Mouse (Mus musculus): ENCODE measurements around the gene Gps2. TPM values are rescaled to one million over a fixed set of nuclear protein-coding genes. Genes with fewer than 3 reads are reported as not detected.

The Gps2 gene
- polyA plus RNA-seq, 1 experiment from 2014 or later, result 90.1 TPM

DNA sequence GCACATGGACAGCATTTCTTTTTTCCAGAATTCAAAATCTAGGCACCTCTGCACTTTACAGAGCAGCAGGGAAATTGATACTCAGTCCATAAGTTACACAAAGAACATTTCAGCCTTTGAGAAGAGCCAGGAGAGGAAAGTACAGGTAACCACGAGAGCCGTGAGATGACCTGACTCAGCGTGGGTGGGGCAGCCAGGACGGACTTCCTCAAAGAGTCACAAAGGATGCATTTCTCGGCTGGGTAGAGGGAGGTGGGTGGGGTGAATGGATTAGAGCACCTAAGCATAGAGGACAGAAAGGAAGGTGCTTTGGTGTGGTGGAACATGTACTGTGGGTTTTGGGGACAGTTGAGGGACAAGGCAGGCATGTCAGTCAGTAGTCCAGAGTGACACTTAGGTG is 48.2 kb downstream of the Gps2 start:
- H3K27ac ChIP-seq, result no peak overlapping the region
- 0 out of 2 replicates have a peak overlapping the region, but pooled peaks have one; percentile 1 for H3K4me3 ChIP-seq
- H3K9me3 ChIP-seq, result no peaks in the 10 kb centered on the region
- peaks cover 75% of the 10 kb centered on the region for H3K27me3 ChIP-seq
- 48% methylated on average over 5 of the region's 5 CpGs for WGBS
- ATAC-seq (ENCODE audit: low FRiP score, low read depth), result no peak
- H3K36me3 ChIP-seq, result no peaks in the 10 kb centered on the region
- H3K4me1 ChIP-seq, result peaks cover 18% of the 10 kb centered on the region
- no peak overlapping the region for H3K4me2 ChIP-seq (replicated peaks)
- no peak overlapping the region for H3K9ac ChIP-seq

DNA sequence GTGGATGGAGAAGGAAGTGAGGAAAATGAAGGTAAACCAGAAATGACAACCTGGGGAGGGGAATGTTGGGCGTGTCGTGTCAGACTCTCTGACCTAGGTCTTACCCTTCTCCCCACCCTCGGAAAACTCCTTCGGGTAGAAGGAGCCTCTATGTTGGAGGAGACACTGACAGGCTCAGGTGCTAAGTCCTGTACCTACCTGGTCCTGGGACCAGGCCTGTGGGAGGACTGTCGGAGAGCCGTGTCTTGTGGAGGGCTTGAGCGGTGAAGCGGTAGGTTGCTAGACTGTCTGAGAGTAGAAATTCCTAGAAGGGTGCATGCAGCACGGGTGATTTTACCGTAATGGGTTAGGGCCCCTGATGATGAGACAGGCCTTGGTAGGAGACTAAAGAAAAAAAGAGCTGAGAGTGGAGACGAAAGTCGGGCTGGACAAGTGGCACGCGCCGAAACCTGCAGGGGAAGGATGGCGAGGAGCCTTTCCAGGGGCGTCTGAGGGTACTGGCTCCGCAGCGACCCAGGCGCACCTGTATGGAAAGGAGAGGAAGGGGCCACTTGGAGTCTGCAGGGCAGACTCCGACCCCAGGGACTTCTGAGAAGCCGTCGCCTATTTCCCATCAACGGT is 51.1 kb downstream of the Gps2 start, which contains the start of gene Cldn7:
Cldn7 (plus strand) TSS at position 130 of the 621 bp plus-strand sequence.
- Histone ChIP-seq H3K9ac (no peak within 1 kb of the TSS), H3K4me3 (peak within 1 kb of the TSS; percentile 46), H3K36me3 (peaks cover 23% of the 10 kb centered on the region), H3K4me2 (replicated peaks) (peak within 1 kb of the TSS; percentile 71), H3K4me1 (peaks cover 20% of the 10 kb centered on the region), H3K27ac (no peak within 1 kb of the TSS), H3K9me3 (no peaks in the 10 kb centered on the region), H3K27me3 (peaks cover 88% of the 10 kb centered on the region)
- WGBS, result 13% methylated on average over 24 of the region's 24 CpGs
- no peak for ATAC-seq (ENCODE audit: low FRiP score, low read depth)

DNA sequence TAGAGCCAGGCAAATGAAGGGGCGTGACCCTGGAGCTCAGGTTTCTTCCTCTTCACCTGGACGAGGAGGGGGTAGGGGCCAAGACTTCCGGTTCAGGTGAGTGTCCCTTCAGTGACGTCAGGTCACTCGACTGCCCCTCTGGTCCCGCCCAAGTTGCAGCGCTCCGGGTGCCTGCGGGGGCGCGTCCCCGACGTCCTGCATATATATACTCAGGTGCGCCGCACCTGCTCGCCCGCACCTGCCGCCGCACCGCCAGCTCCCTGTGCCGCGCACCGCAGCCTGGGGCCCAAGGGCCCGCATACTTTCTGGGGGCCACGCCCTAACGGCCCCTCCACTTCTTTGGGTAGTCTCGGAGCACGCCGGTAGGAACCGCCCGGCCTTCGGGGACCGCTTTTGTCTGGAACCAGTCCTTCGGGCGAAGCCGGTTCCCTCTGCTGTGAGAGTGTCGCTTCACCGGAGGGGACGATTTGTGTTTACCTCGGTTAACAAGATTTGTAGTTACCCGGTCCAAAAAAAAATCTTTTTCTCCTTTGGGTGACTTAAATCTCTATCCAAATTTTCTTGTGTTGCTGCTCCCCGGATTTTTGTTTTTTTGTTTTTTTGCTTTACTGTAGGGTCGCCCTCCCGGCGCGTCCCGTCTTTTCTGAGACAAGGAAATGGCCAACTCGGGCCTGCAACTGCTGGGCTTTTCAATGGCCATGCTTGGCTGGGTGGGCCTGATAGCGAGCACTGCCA is 51.8 kb downstream of the Gps2 start:
- H3K36me3 ChIP-seq, result peaks cover 30% of the 10 kb centered on the region
- peak overlapping the region; percentile 71 for H3K4me2 ChIP-seq (replicated peaks)
- H3K27ac ChIP-seq, result no peak overlapping the region
- H3K4me3 ChIP-seq, result peak overlapping the region; percentile 46
- H3K9ac ChIP-seq, result no peak overlapping the region
- H3K27me3 ChIP-seq, result peaks cover 84% of the 10 kb centered on the region
- WGBS, result 2% methylated on average over 49 of the region's 49 CpGs
- ATAC-seq (ENCODE audit: low FRiP score, low read depth), result no peak
- H3K9me3 ChIP-seq, result no peaks in the 10 kb centered on the region
- peaks cover 20% of the 10 kb centered on the region for H3K4me1 ChIP-seq

Small RNAs within 50 kb of the gene (microRNA-seq; reads per million reads assigned to microRNA genes)
- gene Mir6924, result not detected

Other genes with a start within 250 kb of the Gps2 start
- gene Cd68, start 247.7 kb upstream of the Gps2 start, polyA plus RNA-seq (2015; fragmentation: Nextera tagmentation; extraction: Ambion mirVana), result 12.0 and 14.8 TPM in 2 replicates
- 560 and 570 TPM in 2 replicates for gene Eif4a1, start 241.5 kb upstream of the Gps2 start, polyA plus RNA-seq (2015; fragmentation: Nextera tagmentation; extraction: Ambion mirVana)
- 123 and 125 TPM in 2 replicates for gene Senp3, start 231.8 kb upstream of the Gps2 start, polyA plus RNA-seq (2015; fragmentation: Nextera tagmentation; extraction: Ambion mirVana)
- 0.33 TPM in 1 of 2 replicates, not detected in the other for gene Tnfsf13, start 228.1 kb upstream of the Gps2 start, polyA plus RNA-seq (2015; fragmentation: Nextera tagmentation; extraction: Ambion mirVana)
- gene Tnfsf12, start 218.0 kb upstream of the Gps2 start, polyA plus RNA-seq (2015; fragmentation: Nextera tagmentation; extraction: Ambion mirVana), result 5.9 and 8.0 TPM in 2 replicates
- gene Tnfsfm13, start 217.8 kb upstream of the Gps2 start, polyA plus RNA-seq (2015; fragmentation: Nextera tagmentation; extraction: Ambion mirVana), result 3.7 and 4.4 TPM in 2 replicates
- 27.2 and 28.5 TPM in 2 replicates for gene Polr2a, start 155.3 kb upstream of the Gps2 start, polyA plus RNA-seq (2015; fragmentation: Nextera tagmentation; extraction: Ambion mirVana)
- not detected in 2 replicates for gene Slc35g3, start 151.9 kb upstream of the Gps2 start, polyA plus RNA-seq (2015; fragmentation: Nextera tagmentation; extraction: Ambion mirVana)
- gene Zbtb4, start 148.0 kb upstream of the Gps2 start, polyA plus RNA-seq (2015; fragmentation: Nextera tagmentation; extraction: Ambion mirVana), result 3.2 and 3.4 TPM in 2 replicates
- gene Chrnb1, start 117.9 kb upstream of the Gps2 start, polyA plus RNA-seq (2015; fragmentation: Nextera tagmentation; extraction: Ambion mirVana), result 23.6 and 27.7 TPM in 2 replicates
- 2.8 and 2.9 TPM in 2 replicates for gene Fgf11, start 112.0 kb upstream of the Gps2 start, polyA plus RNA-seq (2015; fragmentation: Nextera tagmentation; extraction: Ambion mirVana)
- gene Tmem102, start 108.3 kb upstream of the Gps2 start, polyA plus RNA-seq (2015; fragmentation: Nextera tagmentation; extraction: Ambion mirVana), result 2.5 and 2.6 TPM in 2 replicates
- gene Gm39566, start 98.6 kb upstream of the Gps2 start, polyA plus RNA-seq (2015; fragmentation: Nextera tagmentation; extraction: Ambion mirVana), result not detected in 2 replicates
- not detected in 2 replicates for gene Spem2, start 95.4 kb upstream of the Gps2 start, polyA plus RNA-seq (2015; fragmentation: Nextera tagmentation; extraction: Ambion mirVana)
- gene Spem1, start 91.7 kb upstream of the Gps2 start, polyA plus RNA-seq (2015; fragmentation: Nextera tagmentation; extraction: Ambion mirVana), result 0.18 and 0.24 TPM in 2 replicates
- gene Nlgn2, start 76.1 kb upstream of the Gps2 start, polyA plus RNA-seq (2015; fragmentation: Nextera tagmentation; extraction: Ambion mirVana), result 11.5 and 11.8 TPM in 2 replicates
- gene Tmem256, start 75.4 kb upstream of the Gps2 start, polyA plus RNA-seq (2015; fragmentation: Nextera tagmentation; extraction: Ambion mirVana), result 368 and 376 TPM in 2 replicates
- 135 and 140 TPM in 2 replicates for gene Plscr3, start 67.5 kb upstream of the Gps2 start, polyA plus RNA-seq (2015; fragmentation: Nextera tagmentation; extraction: Ambion mirVana)
- gene Tnk1, start 55.2 kb upstream of the Gps2 start, polyA plus RNA-seq (2015; fragmentation: Nextera tagmentation; extraction: Ambion mirVana), result 1.9 and 2.0 TPM in 2 replicates
- gene Tmem95, start 35.9 kb upstream of the Gps2 start, polyA plus RNA-seq (2015; fragmentation: Nextera tagmentation; extraction: Ambion mirVana), result 0.51 TPM in 1 of 2 replicates, not detected in the other
- gene Kctd11, start 32.5 kb upstream of the Gps2 start, polyA plus RNA-seq (2015; fragmentation: Nextera tagmentation; extraction: Ambion mirVana), result 4.3 and 4.4 TPM in 2 replicates
- 1.1 and 1.5 TPM in 2 replicates for gene Acap1, start 18.3 kb upstream of the Gps2 start, polyA plus RNA-seq (2015; fragmentation: Nextera tagmentation; extraction: Ambion mirVana)
- 16.1 and 19.4 TPM in 2 replicates for gene 2810408A11Rik, start 12.9 kb upstream of the Gps2 start, polyA plus RNA-seq (2015; fragmentation: Nextera tagmentation; extraction: Ambion mirVana)
- gene Neurl4, start 12.8 kb upstream of the Gps2 start, polyA plus RNA-seq (2015; fragmentation: Nextera tagmentation; extraction: Ambion mirVana), result 10.2 and 12.9 TPM in 2 replicates
- gene Eif5a, start 8.1 kb downstream of the Gps2 start, polyA plus RNA-seq (2015; fragmentation: Nextera tagmentation; extraction: Ambion mirVana), result 1,543 and 1,562 TPM in 2 replicates
- gene Ybx2, start 21.9 kb downstream of the Gps2 start, polyA plus RNA-seq (2015; fragmentation: Nextera tagmentation; extraction: Ambion mirVana), result 9.3 and 9.7 TPM in 2 replicates
- gene Slc2a4, start 34.3 kb downstream of the Gps2 start, polyA plus RNA-seq (2015; fragmentation: Nextera tagmentation; extraction: Ambion mirVana), result 29.2 and 29.6 TPM in 2 replicates
- gene Cldn7, start 50.9 kb downstream of the Gps2 start, polyA plus RNA-seq (2015; fragmentation: Nextera tagmentation; extraction: Ambion mirVana), result 13.4 and 14.4 TPM in 2 replicates
- gene Ctdnep1, start 67.3 kb downstream of the Gps2 start, polyA plus RNA-seq (2015; fragmentation: Nextera tagmentation; extraction: Ambion mirVana), result 30.8 and 31.2 TPM in 2 replicates
- 126 and 134 TPM in 2 replicates for gene Elp5, start 68.6 kb downstream of the Gps2 start, polyA plus RNA-seq (2015; fragmentation: Nextera tagmentation; extraction: Ambion mirVana)
- 499 and 506 TPM in 2 replicates for gene Gabarap, start 77.3 kb downstream of the Gps2 start, polyA plus RNA-seq (2015; fragmentation: Nextera tagmentation; extraction: Ambion mirVana)
- gene Phf23, start 81.9 kb downstream of the Gps2 start, polyA plus RNA-seq (2015; fragmentation: Nextera tagmentation; extraction: Ambion mirVana), result 95.9 and 101 TPM in 2 replicates
- 54.3 and 59.8 TPM in 2 replicates for gene Dvl2, start 86.7 kb downstream of the Gps2 start, polyA plus RNA-seq (2015; fragmentation: Nextera tagmentation; extraction: Ambion mirVana)
- 76.0 and 81.1 TPM in 2 replicates for gene Acadvl, start 101.5 kb downstream of the Gps2 start, polyA plus RNA-seq (2015; fragmentation: Nextera tagmentation; extraction: Ambion mirVana)
- gene Dlg4, start 103.1 kb downstream of the Gps2 start, polyA plus RNA-seq (2015; fragmentation: Nextera tagmentation; extraction: Ambion mirVana), result 14.2 and 14.8 TPM in 2 replicates
- 1.4 and 2.4 TPM in 2 replicates for gene Asgr1, start 140.2 kb downstream of the Gps2 start, polyA plus RNA-seq (2015; fragmentation: Nextera tagmentation; extraction: Ambion mirVana)
- not detected in 2 replicates for gene Asgr2, start 178.8 kb downstream of the Gps2 start, polyA plus RNA-seq (2015; fragmentation: Nextera tagmentation; extraction: Ambion mirVana)
- gene Mgl2, start 216.4 kb downstream of the Gps2 start, polyA plus RNA-seq (2015; fragmentation: Nextera tagmentation; extraction: Ambion mirVana), result 0.25 and 0.75 TPM in 2 replicates
- 0.61 and 1.1 TPM in 2 replicates for gene Clec10a, start 242.3 kb downstream of the Gps2 start, polyA plus RNA-seq (2015; fragmentation: Nextera tagmentation; extraction: Ambion mirVana)

All from limb, embryonic 13.5 days (tissue).